Mouse (Mus musculus) ovary, adult 18-20 months (tissue): ENCODE measurements around the gene Vmn2r28.
"Not testable (repeated sequence)": the region's sequence is repeated elsewhere in the genome, so short reads cannot be mapped to it uniquely, and the experiment has no call there.

ENCODE experiments used
- DNase-seq: peaks from one replicate; pipeline ENCODE4 v3.0.0; 2022; ENCODE audit warnings: low spot score, mixed read lengths

Vmn2r28 gene

GRCm38 (mm10) chr7:5493856-5494255, at the start of gene Vmn2r28:
Gene Vmn2r28 (minus strand): TSS chr7:5493956.
- DNase-seq, result not testable (repeated sequence)

DNA sequence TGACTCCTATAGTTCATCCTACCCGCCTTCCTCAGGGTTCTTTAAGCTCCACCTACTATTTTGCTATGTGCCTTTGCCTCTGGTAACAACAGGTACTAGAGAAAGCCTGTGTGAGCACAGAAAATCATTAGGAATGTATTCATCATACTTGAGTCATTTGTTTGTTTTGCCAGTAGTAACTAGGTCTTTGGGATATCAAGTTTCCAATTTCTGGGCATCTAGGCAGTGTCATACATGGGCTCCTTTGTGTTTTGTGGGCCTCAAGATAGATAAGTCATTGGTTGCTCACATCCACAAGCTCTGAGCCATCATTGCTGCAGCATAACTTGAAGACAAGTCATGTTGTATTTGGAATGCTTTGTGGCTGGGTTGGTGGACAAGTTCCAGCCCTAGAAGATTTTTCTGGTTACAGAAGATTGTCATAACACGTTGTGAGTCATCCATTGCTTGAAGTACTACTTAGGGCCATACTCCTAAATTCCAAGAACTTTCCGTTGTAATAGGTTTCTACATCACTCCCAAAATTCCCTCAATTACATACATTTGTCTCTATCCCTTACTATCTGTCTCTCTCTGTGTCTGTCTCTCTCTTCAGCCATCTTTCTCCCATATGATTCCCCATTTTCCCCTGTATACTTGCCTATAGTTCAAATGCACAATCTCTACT, 47.1 kb upstream of the Vmn2r28 start:
- not testable (repeated sequence) for DNase-seq

- DNase-seq, result no peak
Observed at GRCm38 (mm10) chr7:5456674-5457073, 37.1 kb downstream of the Vmn2r28 start, which contains the start of gene Vmn1r59. Gene Vmn1r59 (minus strand): TSS chr7:5456774.

GRCm38 (mm10) chr7:5454011-5454410, 39.7 kb downstream of the Vmn2r28 start:
- DNase-seq, result not testable (repeated sequence)

DNA sequence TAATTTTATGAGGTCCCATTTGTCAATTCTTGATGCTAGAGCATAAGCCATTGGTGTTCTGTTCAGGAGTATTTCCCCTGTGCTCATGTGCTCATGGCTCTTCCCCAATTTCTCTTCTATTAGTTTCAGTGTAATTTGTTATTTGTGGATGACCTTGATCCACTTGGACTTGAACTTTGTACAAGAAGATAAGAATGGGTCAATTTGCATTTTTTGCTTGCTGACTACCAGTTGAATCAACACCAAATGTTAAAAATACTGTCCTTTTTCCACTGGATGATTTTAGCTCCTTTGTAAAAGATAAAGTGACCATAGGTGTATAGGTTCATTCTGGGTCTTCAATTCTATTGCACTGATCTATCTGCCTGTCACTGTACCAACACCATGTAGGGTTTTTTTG, 45.1 kb downstream of the Vmn2r28 start:
- DNase-seq, result no peak
